Mouse (Mus musculus) small intestine, adult 2 months (tissue): ENCODE results near the gene Syncrip. TPM values are rescaled to one million over a fixed set of nuclear protein-coding genes. Genes with fewer than 3 reads are reported as not detected.

Experiments
- H3K27ac ChIP-seq: fragments of 200-500 bp; 2 replicates; pipeline ENCODE4 v1.5.1; 2012; ENCODE audit warnings: low read depth, low read length, control low read depth, inconsistent platforms; ENCODE audit not compliant: insufficient read depth
- H3K27me3 ChIP-seq: fragments of 200-500 bp; 2 replicates; pipeline ENCODE4 v1.6.1; 2012; ENCODE audit warnings: mild to moderate bottlenecking, moderate library complexity, low read length, inconsistent platforms; ENCODE audit not compliant: control insufficient read depth, insufficient read depth
- H3K36me3 ChIP-seq: fragments of 200-500 bp; 2 replicates; pipeline ENCODE4 v1.6.1; 2012; ENCODE audit warnings: mild to moderate bottlenecking, low read length, control low read depth, inconsistent platforms; ENCODE audit not compliant: control insufficient read depth, insufficient read depth
- H3K4me1 ChIP-seq: fragments of 200-500 bp; 2 replicates; pipeline ENCODE4 v1.6.1; 2012; ENCODE audit warnings: low read length, inconsistent platforms, mixed read lengths; ENCODE audit not compliant: control insufficient read depth, insufficient read depth, insufficient read length
- H3K4me3 ChIP-seq: fragments of 200-500 bp; 2 replicates; pipeline ENCODE4 v1.5.1; 2012; ENCODE audit warnings: low read depth, mild to moderate bottlenecking, control low read depth, inconsistent platforms, low read length, moderate library complexity
- CTCF ChIP-seq: fragments of 200-500 bp; IDR thresholded peaks from 2 replicates; pipeline ENCODE4 v1.5.1; 2012; ENCODE audit warnings: low read depth, mild to moderate bottlenecking, control low read depth, inconsistent platforms, low read length, moderate library complexity, mixed read lengths; ENCODE audit not compliant: insufficient replicate concordance, insufficient read length; ENCODE audit errors: extremely low read depth
- POLR2A ChIP-seq: fragments of 200-500 bp; IDR thresholded peaks from 2 replicates; pipeline ENCODE4 v1.6.1; 2012; ENCODE audit warnings: low read depth, mild to moderate bottlenecking, control low read depth, inconsistent platforms, low read length, moderate library complexity
- WGBS: fragments of 180-500 bp; shearing (Covaris S2); methylation state at CpG from one replicate; pipeline ENCODE4 v1.1.7; 2018; 5-methylcytosine and 5-hydroxymethylcytosine counted together
- polyA plus RNA-seq: library from polyadenylated mRNA; depleted of rRNA; stranded (reverse); fragments of >200 nt; gene quantifications from 2 replicates; pipeline ENCODE4 v1.2.3, GENCODE M21; 2012

The Syncrip gene
- polyA plus RNA-seq, 1 experiment = 2.6 TPM

- Histone ChIP-seq H3K4me1 (no peaks in the 10 kb centered on the region; the same call in 1 of the 2 replicates), H3K27ac (peak overlapping the region; percentile 33; the same call in 1 of the 2 replicates), H3K36me3 (peaks cover 6% of the 10 kb centered on the region), H3K4me3 (peak overlapping the region; percentile 59), H3K27me3 (no peaks in the 10 kb centered on the region)
- WGBS = 2% methylated on average over 16 of the region's 16 CpGs
- no peak; the same call in 1 of the 2 replicates for TF ChIP-seq POLR2A
- no peak for TF ChIP-seq CTCF
Measured at GRCm38 (mm10) chr9:88523335-88523668, 40.9 kb upstream of the Syncrip start.

GRCm38 (mm10) chr9:88522569-88523334 lies 40.4 kb upstream of the Syncrip start:
- H3K36me3 ChIP-seq = peaks cover 6% of the 10 kb centered on the region
- peak overlapping the region; percentile 67 for H3K27ac ChIP-seq
- H3K4me1 ChIP-seq = no peaks in the 10 kb centered on the region; the same call in 1 of the 2 replicates
- H3K4me3 ChIP-seq = peak overlapping the region; percentile 61
- under 1% methylated on average over 69 of the region's 69 CpGs for WGBS
- no peaks in the 10 kb centered on the region for H3K27me3 ChIP-seq
- TF ChIP-seq POLR2A (peak; percentile 85), CTCF (no peak)

- no peaks in the 10 kb centered on the region for H3K27me3 ChIP-seq
- under 1% methylated on average over 10 of the region's 10 CpGs for WGBS
- TF ChIP-seq CTCF (no peak), POLR2A (no peak)
Measured at GRCm38 (mm10) chr9:88521961-88522568, 39.7 kb upstream of the Syncrip start.

GRCm38 (mm10) chr9:88520849-88521483 lies 38.6 kb upstream of the Syncrip start:
- no peak for TF ChIP-seq POLR2A
- no peak for TF ChIP-seq CTCF
- Histone ChIP-seq H3K4me1 (no peaks in the 10 kb centered on the region; the same call in 1 of the 2 replicates), H3K36me3 (peaks cover 6% of the 10 kb centered on the region), H3K27ac (no peak overlapping the region), H3K4me3 (no peak overlapping the region), H3K27me3 (no peaks in the 10 kb centered on the region)
- WGBS = 36% methylated on average over 4 of the region's 4 CpGs

More at GRCm38 (mm10) chr9:88521961-88522568, 39.7 kb upstream of the Syncrip start:
- Histone ChIP-seq H3K4me3 (peak overlapping the region; percentile 61), H3K4me1 (no peaks in the 10 kb centered on the region; the same call in 1 of the 2 replicates), H3K27ac (peak overlapping the region; percentile 67), H3K36me3 (peaks cover 6% of the 10 kb centered on the region)

- H3K36me3 ChIP-seq = peaks cover 6% of the 10 kb centered on the region
- TF ChIP-seq CTCF (no peak), POLR2A (no peak)
- no peaks in the 10 kb centered on the region for H3K27me3 ChIP-seq
- WGBS = 52% methylated on average over 2 of the region's 2 CpGs
- H3K4me1 ChIP-seq = no peaks in the 10 kb centered on the region; the same call in 1 of the 2 replicates
- no peak overlapping the region for H3K27ac ChIP-seq
- no peak overlapping the region for H3K4me3 ChIP-seq
Measured at GRCm38 (mm10) chr9:88520122-88520848, 37.9 kb upstream of the Syncrip start.

- Histone ChIP-seq H3K4me3 (no peak overlapping the region), H3K27me3 (no peaks in the 10 kb centered on the region), H3K27ac (no peak overlapping the region), H3K4me1 (no peaks in the 10 kb centered on the region; the same call in 1 of the 2 replicates), H3K36me3 (peaks cover 6% of the 10 kb centered on the region)
- no peak for TF ChIP-seq CTCF
- TF ChIP-seq POLR2A = no peak
Measured at GRCm38 (mm10) chr9:88519390-88520121, 37.2 kb upstream of the Syncrip start.
